ENCODE assay signal across 9 mouse cellular contexts in genomic region chr15:98928598-98929240, GRCm38 (mm10). TPM values are rescaled to one million over a fixed set of nuclear protein-coding genes. Genes with fewer than 3 reads are reported as not detected.
DNase-seq lines count a peak whose midpoint lies in the region; ATAC-seq and TF ChIP-seq lines count a peak whose summit lies in the region.
"Had no signal": no experiment of that assay in that cellular context is flagged by ENCODE, and none has a peak within 500 bp of the region (broad histone marks: within the 10 kb centered on the region; RNA-seq: fewer than 3 reads in every experiment).

No protein-coding gene starts in this region.

- H3K4me1 ChIP-seq in MEL (ENCODE audit: control insufficient read depth in 1 of 2, insufficient read depth in 2 of 2, low read length in 2 of 2): no peaks in the 10 kb centered on the region
- peaks cover 4% of the 10 kb centered on the region; the same call in 1 of the 2 replicates for H3K4me1 ChIP-seq in forebrain, embryonic 14.5 days (ENCODE audit: control insufficient read depth, insufficient read depth, low read length)
- peaks cover 21% of the 10 kb centered on the region for H3K4me1 ChIP-seq in neural tube, embryonic 13.5 days (replicated peaks)

- no peak for TF ChIP-seq EP300 in MEL (IDR thresholded peaks at IDR 0.05; ENCODE audit: low read depth in 1 of 2, low read length in 2 of 2)

- no peak overlapping the region for H3K4me2 ChIP-seq in forebrain, embryonic 14.5 days (ENCODE audit: low read length)
- peak overlapping the region; percentile 26 for H3K4me2 ChIP-seq in neural tube, embryonic 13.5 days

- peak; percentile 47 for DNase-seq in MEL (ENCODE audit: low read depth, low spot score)
- peak; percentile 76 for DNase-seq in cerebellum, adult 11 months
- peak; percentile 88 for DNase-seq in forebrain, embryonic 14.5 days (ENCODE audit: low spot score)
- DNase-seq in heart, postnatal 14 days: peak; percentile 66 to 79
- DNase-seq in kidney, postnatal 36 days: peak; percentile 92 to 93
- peak; percentile 82 to 88 for DNase-seq in lung, adult 18-20 months
- peak; percentile 62 to 72 for DNase-seq in urinary bladder, postnatal 36 days (ENCODE audit: low spot score in 2 of 2)

- no peak overlapping the region for H3K9ac ChIP-seq in MEL (ENCODE audit: control insufficient read depth, low read depth, low read length, poor library complexity, severe bottlenecking)
- H3K9ac ChIP-seq in forebrain, embryonic 14.5 days (ENCODE audit: low read length): no peak overlapping the region
- no peak overlapping the region for H3K9ac ChIP-seq in neural tube, embryonic 13.5 days

- peak; percentile 61; the same call in 1 of the 2 replicates for ATAC-seq in forebrain, embryonic 14.5 days
- ATAC-seq in neural tube, embryonic 13.5 days (ENCODE audit: low read depth): peak; percentile 66; the same call in 1 of the 2 replicates

- H3K27me3 ChIP-seq in MEL (ENCODE audit: control insufficient read depth in 1 of 2, insufficient read depth in 2 of 2, low read length in 2 of 2): no peaks in the 10 kb centered on the region
- no peaks in the 10 kb centered on the region for H3K27me3 ChIP-seq in forebrain, embryonic 14.5 days (replicated peaks; ENCODE audit: control insufficient read depth, insufficient read depth, low read length)
- H3K27me3 ChIP-seq in neural tube, embryonic 13.5 days: no peaks in the 10 kb centered on the region

- no peak overlapping the region for H3K4me3 ChIP-seq in MEL (ENCODE audit: control insufficient read depth in 1 of 2, insufficient read depth in 1 of 2, low read depth in 2 of 2, low read length in 2 of 2)
- H3K4me3 ChIP-seq in forebrain, embryonic 14.5 days (ENCODE audit: low read depth, low read length): no peak overlapping the region
- H3K4me3 ChIP-seq in neural tube, embryonic 13.5 days: no peak overlapping the region

- H3K36me3 ChIP-seq in MEL (ENCODE audit: control insufficient read depth in 1 of 2, insufficient read depth in 2 of 2, low read length in 2 of 2): peaks cover 2 to 3% of the 10 kb centered on the region in 2 experiments; a peak in 2 of 4 replicates
- H3K36me3 ChIP-seq in forebrain, embryonic 14.5 days (ENCODE audit: control insufficient read depth, insufficient read depth, low read length): peaks cover 19% of the 10 kb centered on the region
- H3K36me3 ChIP-seq in neural tube, embryonic 13.5 days: peaks cover 11% of the 10 kb centered on the region

- H3K27ac ChIP-seq in MEL (ENCODE audit: control insufficient read depth, low read depth, low read length): no peak overlapping the region
- H3K27ac ChIP-seq in forebrain, embryonic 14.5 days (ENCODE audit: low read depth, low read length): no peak overlapping the region
- no peak overlapping the region; the same call in 1 of the 2 replicates for H3K27ac ChIP-seq in neural tube, embryonic 13.5 days (replicated peaks)

- TF ChIP-seq CTCF in MEL (IDR thresholded peaks at IDR 0.05 in 2 of 3, conservative IDR thresholded peaks at IDR 0.05 in 1 of 3; ENCODE audit: control insufficient read depth in 1 of 3, insufficient read depth in 1 of 3, low read depth in 2 of 3, low read length in 3 of 3, poor library complexity in 1 of 3, severe bottlenecking in 1 of 3): peak; percentile 26 to 53 (median 29); a peak in 4 of 6 replicates

- TF ChIP-seq RAD21 in MEL (IDR thresholded peaks at IDR 0.05; ENCODE audit: low read depth, low read length): no peak

- WGBS in forebrain, embryonic 14.5 days: 15% methylated on average over 13 of the region's 13 CpGs
- 18% methylated on average over 13 of the region's 13 CpGs for WGBS in neural tube, embryonic 13.5 days

- H3K79me2 ChIP-seq in MEL (ENCODE audit: control insufficient read depth, insufficient read depth, low read length, poor library complexity): peaks cover 8% of the 10 kb centered on the region

- intact Hi-C loops in heart, postnatal 14 days (cut with DNase I): loop anchor here (1.0 to 2.0 kb wide), 3 partner anchors 36 to 66 kb away; no protein-coding TSS in a partner anchor

- TF ChIP-seq POLR2A in MEL (IDR thresholded peaks at IDR 0.05; ENCODE audit: control insufficient read depth in 1 of 2, insufficient read depth in 1 of 2, low read depth in 1 of 2, low read length in 2 of 2, poor library complexity in 1 of 2): no peak

- H3K9me3 ChIP-seq in MEL (replicated peaks; ENCODE audit: insufficient read depth, low read length): no peaks in the 10 kb centered on the region
- H3K9me3 ChIP-seq in forebrain, embryonic 14.5 days (replicated peaks; ENCODE audit: control insufficient read depth, low read length): no peaks in the 10 kb centered on the region
- no peaks in the 10 kb centered on the region for H3K9me3 ChIP-seq in neural tube, embryonic 13.5 days

TF ChIP-seq in MEL, 35 proteins besides CTCF, POLR2A, EP300 and RAD21:
- TF ChIP-seq GATA1 (IDR thresholded peaks at IDR 0.05; ENCODE audit: low read depth, low read length) (no peak), USF1 (IDR thresholded peaks at IDR 0.05; ENCODE audit: low read depth, low read length) (no peak), NELFE (IDR thresholded peaks at IDR 0.05; ENCODE audit: low read depth, low read length) (no peak), POLR2AphosphoS5 (IDR thresholded peaks at IDR 0.05; ENCODE audit: borderline replicate concordance, low read depth, low read length) (no peak), MAZ (IDR thresholded peaks at IDR 0.05; ENCODE audit: low read depth, low read length) (no peak), CHD2 (IDR thresholded peaks at IDR 0.05; ENCODE audit: low read length) (no peak), KAT2A (conservative IDR thresholded peaks at IDR 0.05; ENCODE audit: low read depth, low read length) (no peak), TAL1 (IDR thresholded peaks at IDR 0.05; ENCODE audit: low read length) (no peak), TCF12 (IDR thresholded peaks at IDR 0.05; ENCODE audit: low read depth, low read length) (no peak), MEF2A (IDR thresholded peaks at IDR 0.05; ENCODE audit: extremely low read depth, insufficient replicate concordance, low read depth, low read length, poor library complexity, severe bottlenecking) (no peak), SMC3 (IDR thresholded peaks at IDR 0.05; ENCODE audit: low read depth, low read length) (peak; percentile 37), SIN3A (IDR thresholded peaks at IDR 0.05; ENCODE audit: low read length) (no peak), ZNF384 (IDR thresholded peaks at IDR 0.05; ENCODE audit: low read depth, low read length) (no peak), TBP (IDR thresholded peaks at IDR 0.05; ENCODE audit: low read depth, low read length) (no peak), MAX (IDR thresholded peaks at IDR 0.05; ENCODE audit: low read length) (no peak), E2F4 (IDR thresholded peaks at IDR 0.05; ENCODE audit: borderline replicate concordance, low read depth, low read length) (no peak), NRF1 (IDR thresholded peaks at IDR 0.05; ENCODE audit: insufficient read depth, low read depth, low read length, poor library complexity, severe bottlenecking) (0 out of 2 replicates have a peak, but pooled peaks have one; percentile 22)

RNA-seq across cellular contexts. Expression of gene Tuba1b, which starts 5.6 kb away (rescaled TPM):
- 1,577 and 1,672 TPM in 2 replicates for total RNA-seq in MEL (2012; rRNA removed)
- polyA plus RNA-seq in MEL (2012; ENCODE audit: insufficient read depth in 1 of 2, insufficient read length in 2 of 2, low read depth in 1 of 2, low replicate concordance in 2 of 2, missing spikeins in 1 of 2): 1,000 to 10,000 TPM in 1 of 2 experiments, not detected in 1; 1,861 TPM
- 1,499 and 1,719 TPM in 2 replicates for polyA plus RNA-seq in forebrain, embryonic 14.5 days (2014; fragmentation: Nextera tagmentation; extraction: Ambion mirVana)
- 100 to 1,000 TPM; 164 to 218 TPM for total RNA-seq in heart, postnatal 14 days (2021)
- polyA plus RNA-seq in neural tube, embryonic 13.5 days (2015; fragmentation: Nextera tagmentation; extraction: Ambion mirVana): 1,062 and 1,121 TPM in 2 replicates

RNA-seq across cellular contexts. Expression of gene Lmbr1l, which starts 10.7 kb away (rescaled TPM):
- total RNA-seq in MEL (2012; rRNA removed): 7.0 and 13.5 TPM in 2 replicates
- 10 to 100 TPM in 1 of 2 experiments, not detected in 1; 17.3 TPM for polyA plus RNA-seq in MEL (2012; ENCODE audit: insufficient read depth in 1 of 2, insufficient read length in 2 of 2, low read depth in 1 of 2, low replicate concordance in 2 of 2, missing spikeins in 1 of 2)
- polyA plus RNA-seq in forebrain, embryonic 14.5 days (2014; fragmentation: Nextera tagmentation; extraction: Ambion mirVana): 10.9 TPM in 2 replicates
- total RNA-seq in heart, postnatal 14 days (2021): 10 to 100 TPM; 13.6 to 13.7 TPM
- polyA plus RNA-seq in neural tube, embryonic 13.5 days (2015; fragmentation: Nextera tagmentation; extraction: Ambion mirVana): 34.9 and 39.0 TPM in 2 replicates

RNA-seq across cellular contexts. Expression of gene Gm49450, which starts 24.6 kb away (rescaled TPM):
- total RNA-seq in MEL (2012; rRNA removed): not detected in 2 replicates
- polyA plus RNA-seq in MEL (2012; ENCODE audit: insufficient read depth in 1 of 2, insufficient read length in 2 of 2, low read depth in 1 of 2, low replicate concordance in 2 of 2, missing spikeins in 1 of 2): not detected
- not detected in 2 replicates for polyA plus RNA-seq in forebrain, embryonic 14.5 days (2014; fragmentation: Nextera tagmentation; extraction: Ambion mirVana)
- total RNA-seq in heart, postnatal 14 days (2021): not detected
- not detected in 2 replicates for polyA plus RNA-seq in neural tube, embryonic 13.5 days (2015; fragmentation: Nextera tagmentation; extraction: Ambion mirVana)
- total RNA-seq: gastrocnemius, postnatal 4 days had no signal

RNA-seq across cellular contexts. Expression of gene Tuba1a, which starts 24.8 kb away (rescaled TPM):
- total RNA-seq in MEL (2012; rRNA removed): 112 and 133 TPM in 2 replicates
- 10 to 100 TPM in 1 of 2 experiments, not detected in 1; 83.6 TPM for polyA plus RNA-seq in MEL (2012; ENCODE audit: insufficient read depth in 1 of 2, insufficient read length in 2 of 2, low read depth in 1 of 2, low replicate concordance in 2 of 2, missing spikeins in 1 of 2)
- 18,182 and 18,289 TPM in 2 replicates for polyA plus RNA-seq in forebrain, embryonic 14.5 days (2014; fragmentation: Nextera tagmentation; extraction: Ambion mirVana)
- total RNA-seq in heart, postnatal 14 days (2021): 100 to 1,000 TPM; 116 to 154 TPM
- polyA plus RNA-seq in neural tube, embryonic 13.5 days (2015; fragmentation: Nextera tagmentation; extraction: Ambion mirVana): 13,124 and 14,228 TPM in 2 replicates

RNA-seq across cellular contexts. Expression of gene Dhh, which starts 30.4 kb away (rescaled TPM):
- 0.12 TPM in 1 of 2 replicates, not detected in the other for total RNA-seq in MEL (2012; rRNA removed)
- not detected for polyA plus RNA-seq in MEL (2012; ENCODE audit: insufficient read depth in 1 of 2, insufficient read length in 2 of 2, low read depth in 1 of 2, low replicate concordance in 2 of 2, missing spikeins in 1 of 2)
- 0.18 and 0.36 TPM in 2 replicates for polyA plus RNA-seq in forebrain, embryonic 14.5 days (2014; fragmentation: Nextera tagmentation; extraction: Ambion mirVana)
- 1 to 10 TPM; 2.0 to 2.7 TPM for total RNA-seq in heart, postnatal 14 days (2021)
- polyA plus RNA-seq in neural tube, embryonic 13.5 days (2015; fragmentation: Nextera tagmentation; extraction: Ambion mirVana): 3.1 and 4.3 TPM in 2 replicates
